In the genomic region with DNA sequence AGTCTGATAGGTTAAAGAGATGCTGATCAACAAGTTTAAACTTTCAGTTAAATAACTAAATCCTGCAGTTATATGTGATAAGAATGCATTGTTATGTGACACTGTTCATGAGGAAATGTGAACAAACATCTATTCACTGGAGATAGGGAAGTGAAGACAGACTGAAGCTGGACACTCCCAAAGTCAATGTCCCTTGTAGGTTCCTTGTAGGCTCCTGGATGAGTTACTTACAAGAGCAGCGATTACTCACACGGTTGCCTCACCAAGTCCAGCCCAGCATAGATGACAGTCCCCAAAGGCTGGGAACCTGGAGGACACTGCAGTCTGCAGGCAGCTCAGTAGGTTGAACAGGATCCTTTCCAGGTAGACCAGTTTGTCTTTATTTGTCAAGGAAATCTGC, we compare ENCODE assay signal across 17 mouse cellular contexts.
"Had no signal": no experiment of that assay in that cellular context is flagged by ENCODE, and none has a peak within 500 bp of the region (broad histone marks: within the 10 kb centered on the region; RNA-seq: fewer than 3 reads in every experiment).

No protein-coding gene starts in this region.

- DNase-seq: liver, postnatal 0 days; lung, embryonic 14.5 days; lung, postnatal 10 days; right cerebral cortex, postnatal 14 days; thymus, adult 2 months; thymus, postnatal 25 days; thymus, postnatal 4 days had no signal

- H3K27ac ChIP-seq: liver, embryonic 15.5 days; macrophage; midbrain, embryonic 13.5 days; midbrain, embryonic 15.5 days; neural tube, embryonic 12.5 days; stomach, embryonic 15.5 days; stomach, postnatal 0 days had no signal

- H3K9me3 ChIP-seq: liver, embryonic 15.5 days; megakaryocyte, embryonic 14.5 days; midbrain, embryonic 13.5 days; midbrain, embryonic 15.5 days; neural tube, embryonic 12.5 days; stomach, embryonic 15.5 days had no signal

- H3K4me2 ChIP-seq: liver, embryonic 15.5 days; lung, embryonic 14.5 days; midbrain, embryonic 11.5 days; midbrain, embryonic 13.5 days; midbrain, embryonic 15.5 days; neural tube, embryonic 12.5 days; stomach, embryonic 15.5 days had no signal

- H3K9ac ChIP-seq: liver, embryonic 15.5 days; liver, postnatal 0 days; lung, embryonic 14.5 days; midbrain, embryonic 13.5 days; midbrain, embryonic 15.5 days; neural tube, embryonic 12.5 days; stomach, embryonic 15.5 days had no signal

- ATAC-seq: liver, postnatal 0 days; midbrain, embryonic 13.5 days; midbrain, embryonic 15.5 days had no signal

- H3K4me1 ChIP-seq: liver, embryonic 15.5 days; megakaryocyte, embryonic 14.5 days; midbrain, embryonic 13.5 days; midbrain, embryonic 15.5 days; neural tube, embryonic 12.5 days; stomach, embryonic 15.5 days had no signal

- H3K27me3 ChIP-seq: liver, embryonic 15.5 days; megakaryocyte, embryonic 14.5 days; midbrain, embryonic 13.5 days; midbrain, embryonic 15.5 days; neural tube, embryonic 12.5 days; stomach, embryonic 15.5 days had no signal

- H3K36me3 ChIP-seq: liver, embryonic 15.5 days; midbrain, embryonic 13.5 days; midbrain, embryonic 15.5 days; neural tube, embryonic 12.5 days; stomach, embryonic 15.5 days had no signal

- H3K4me3 ChIP-seq: liver, embryonic 15.5 days; megakaryocyte, embryonic 14.5 days; midbrain, embryonic 13.5 days; midbrain, embryonic 15.5 days; myocyte; neural tube, embryonic 12.5 days; stomach, embryonic 15.5 days had no signal
